Mouse (Mus musculus) CH12.LX (cell line): ENCODE results near the gene Kri1.
"Not testable (repeated sequence)": the region's sequence is repeated elsewhere in the genome, so short reads cannot be mapped to it uniquely, and the experiment has no call there.

Source experiments
- CTCF ChIP-seq, 2 experiments: IDR thresholded peaks in 1 of 2; conservative IDR thresholded peaks in 1 of 2; 2 replicates each; pipeline ENCODE4 v1.5.1; 2011 to 2012; ENCODE audit warnings: low read depth in 2 of 2, low read length in 2 of 2, improper control_type of control experiment in 1 of 2, inconsistent platforms in 1 of 2, mild to moderate bottlenecking in 1 of 2, moderate library complexity in 1 of 2
- HCFC1 ChIP-seq: IDR thresholded peaks from 2 replicates; pipeline ENCODE4 v1.6.1; 2012; ENCODE audit warnings: low read depth, mild to moderate bottlenecking, inconsistent platforms, low read length, improper control_type of control experiment
- NRF1 ChIP-seq: IDR thresholded peaks from 2 replicates; pipeline ENCODE4 v1.6.1; 2014; ENCODE audit warnings: low read depth, mild to moderate bottlenecking, inconsistent platforms, low read length, improper control_type of control experiment, moderate library complexity
- POLR2A ChIP-seq: IDR thresholded peaks from 2 replicates; pipeline ENCODE4 v1.6.1; 2011; ENCODE audit warnings: low read depth, mild to moderate bottlenecking, improper control_type of control experiment, low read length
- ZKSCAN1 ChIP-seq: IDR thresholded peaks from 2 replicates; pipeline ENCODE4 v1.6.1; 2012; ENCODE audit warnings: low read depth, inconsistent platforms, low read length, improper control_type of control experiment, borderline replicate concordance
- ZNF384 ChIP-seq: IDR thresholded peaks from 2 replicates; pipeline ENCODE4 v1.6.1; 2012; ENCODE audit warnings: low read depth, low read length, improper control_type of control experiment, inconsistent platforms

GRCm38 (mm10) chr9:21223490-21223889 lies 64.3 kb downstream of the Kri1 start:
- not testable (repeated sequence) for TF ChIP-seq CTCF (conservative IDR thresholded peaks at IDR 0.05 in 1 of 2, IDR thresholded peaks at IDR 0.05 in 1 of 2; ENCODE audit: low read depth in 2 of 2, low read length in 2 of 2); ZKSCAN1; HCFC1; NRF1; ZNF384; POLR2A
